Mouse (Mus musculus) midbrain, postnatal 0 days (tissue): Measurements from ENCODE around the gene Smok3c. TPM values are rescaled to one million over a fixed set of nuclear protein-coding genes. Genes with fewer than 3 reads are reported as not detected.
"Not testable (repeated sequence)": the region's sequence is repeated elsewhere in the genome, so short reads cannot be mapped to it uniquely, and the experiment has no call there.

Experiments used
- ATAC-seq: fragments of 200-750 bp; cut with Nextera tagmentation; 2 replicates; pipeline ENCODE4 v1.8.0; 2017; ENCODE audit warnings: moderate number of reproducible peaks, mild to moderate bottlenecking, moderate TSS enrichment, moderate library complexity; ENCODE audit not compliant: low FRiP score
- DNase-seq: peaks from one replicate; pipeline ENCODE4 v3.0.0-alpha.2; 2015; ENCODE audit warnings: low spot score
- H3K27ac ChIP-seq: fragments of 300-500 bp; sonication (generic); 2 replicates; pipeline ENCODE4 v1.5.1; 2014; ENCODE audit warnings: low read depth, mild to moderate bottlenecking, low read length, mixed read lengths
- H3K27me3 ChIP-seq: fragments of 300-500 bp; sonication (generic); 2 replicates; pipeline ENCODE4 v1.6.1; 2014; ENCODE audit warnings: low read length, control low read depth, mixed read lengths; ENCODE audit not compliant: insufficient read depth
- H3K36me3 ChIP-seq: fragments of 300-500 bp; sonication (generic); 2 replicates; pipeline ENCODE4 v1.6.1; 2014; ENCODE audit warnings: low read length, control low read depth, mixed read lengths; ENCODE audit not compliant: insufficient read depth
- H3K4me1 ChIP-seq: fragments of 300-500 bp; sonication (generic); 2 replicates; pipeline ENCODE4 v1.6.1; 2014; ENCODE audit warnings: mild to moderate bottlenecking, control low read depth, antibody characterized with exemption, low read length, mixed read lengths; ENCODE audit not compliant: insufficient read depth
- H3K4me2 ChIP-seq: fragments of 300-500 bp; sonication (generic); 2 replicates; pipeline ENCODE4 v1.6.1; 2014; ENCODE audit warnings: low read depth, mild to moderate bottlenecking, low read length, mixed read lengths; ENCODE audit not compliant: poor library complexity, severe bottlenecking
- H3K4me3 ChIP-seq: fragments of 300-500 bp; sonication (generic); 2 replicates; pipeline ENCODE4 v1.5.1; 2014; ENCODE audit warnings: low read depth, mild to moderate bottlenecking, low read length, moderate library complexity
- H3K9ac ChIP-seq: fragments of 300-500 bp; sonication (generic); replicated peaks from 2 replicates; pipeline ENCODE4 v1.6.1; 2014; ENCODE audit warnings: mild to moderate bottlenecking, low read length, moderate library complexity, mixed read lengths; ENCODE audit not compliant: poor library complexity, severe bottlenecking
- H3K9me3 ChIP-seq: fragments of 300-500 bp; sonication (generic); 2 replicates; pipeline ENCODE4 v1.6.1; 2016; ENCODE audit warnings: low read length, control low read depth
- CTCF ChIP-seq: IDR thresholded peaks from 2 replicates; pipeline ENCODE4 v1.5.1; 2016; ENCODE audit warnings: antibody characterized with exemption, mild to moderate bottlenecking
- WGBS: fragments of 180-500 bp; shearing (Covaris S2); extraction: QIAGEN DNeasy Blood & Tissue Kit; methylation state at CpG from one replicate; pipeline ENCODE4 v1.1.7; 2014; 5-methylcytosine and 5-hydroxymethylcytosine counted together
- polyA plus RNA-seq: library from polyadenylated mRNA; unstranded; fragments of >200 nt; fragmentation: Nextera tagmentation; extraction: Ambion mirVana; gene quantifications from 2 replicates; pipeline ENCODE4 v1.2.1, GENCODE M21; 2015
- total RNA-seq: library from RNA; depleted of rRNA; stranded (reverse); fragments of >200 nt; gene quantifications from 2 replicates; pipeline ENCODE4 v1.2.3, GENCODE M21; 2014; rRNA removed

Smok3c gene
- total and polyA plus RNA-seq, 2 experiments from 2014 or later = not detected

DNA sequence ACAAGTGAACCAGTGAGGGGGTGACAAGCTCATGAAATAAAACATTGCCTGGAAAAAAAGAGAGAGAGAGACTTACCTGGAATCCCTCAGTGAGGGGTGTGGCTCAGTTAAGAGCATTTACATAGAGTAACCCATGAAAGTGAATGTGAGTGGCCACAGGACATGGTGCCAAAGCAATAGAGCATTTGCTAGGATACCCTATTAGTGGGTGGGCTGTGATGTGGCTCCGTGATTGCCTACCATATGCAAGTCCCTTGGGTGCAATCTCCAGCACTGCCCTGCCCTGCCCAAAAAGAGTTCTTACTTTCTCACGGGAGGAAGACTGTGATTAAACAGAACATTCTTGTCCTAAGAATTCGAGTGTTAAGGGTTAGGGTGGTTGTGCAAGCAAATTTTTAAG, 54.1 kb downstream of the Smok3c start:
- Histone ChIP-seq H3K27me3 (no peaks in the 10 kb centered on the region), H3K9ac (no peak overlapping the region), H3K27ac (no peak overlapping the region), H3K4me2 (no peak overlapping the region), H3K4me3 (no peak overlapping the region), H3K9me3 (no peaks in the 10 kb centered on the region), H3K4me1 (no peaks in the 10 kb centered on the region), H3K36me3 (peaks cover 26% of the 10 kb centered on the region)
- DNase-seq (no peak), ATAC-seq (no peak)
- WGBS = 62% methylated on average over 3 of the region's 3 CpGs
- no peak for TF ChIP-seq CTCF

DNA sequence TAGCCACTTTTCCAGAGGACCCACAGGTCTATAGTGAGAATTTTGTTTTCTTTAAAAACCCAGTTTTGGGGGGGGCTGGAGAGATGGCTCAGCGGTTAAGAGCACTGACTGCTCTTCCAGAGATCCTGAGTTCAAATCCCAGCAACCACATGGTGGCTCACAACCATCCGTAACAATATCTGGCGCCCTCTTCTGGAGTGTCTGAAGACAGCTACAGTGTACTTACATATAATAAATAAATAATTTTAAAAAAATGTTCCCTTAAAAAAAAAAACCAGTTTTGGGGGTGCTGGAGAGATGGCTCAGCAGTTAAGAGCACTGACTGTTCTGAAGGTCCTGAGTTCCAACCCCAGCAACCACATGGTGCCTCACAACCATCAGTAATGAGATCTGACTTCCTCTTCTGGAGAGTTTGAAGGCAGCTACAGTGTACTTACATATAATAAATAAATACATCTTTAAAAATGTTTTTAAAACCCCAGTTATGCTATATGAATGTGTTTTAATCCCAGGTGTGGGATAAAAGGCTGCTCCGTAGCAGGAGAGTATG, 56.9 kb downstream of the Smok3c start:
- H3K4me3 ChIP-seq, ATAC-seq, H3K4me2 ChIP-seq, H3K36me3 ChIP-seq, H3K27me3 ChIP-seq, DNase-seq, H3K9me3 ChIP-seq, H3K4me1 ChIP-seq, H3K27ac ChIP-seq, H3K9ac ChIP-seq: not testable (repeated sequence)
- WGBS = 61% methylated on average over 4 of the region's 4 CpGs

Other genes starting within 250 kb of the Smok3c start
- not detected in 2 replicates for gene Pilra, start 216.9 kb upstream of the Smok3c start, total RNA-seq
- 0.09 and 0.29 TPM in 2 replicates for gene Pilra, start 216.9 kb upstream of the Smok3c start, polyA plus RNA-seq
- gene Pilrb1, start 195.1 kb upstream of the Smok3c start, total RNA-seq = not detected in 2 replicates
- not detected in 2 replicates for gene Pilrb1, start 195.1 kb upstream of the Smok3c start, polyA plus RNA-seq
- gene Pilrb2, start 181.4 kb upstream of the Smok3c start, total RNA-seq = not detected in 2 replicates
- gene Pilrb2, start 181.4 kb upstream of the Smok3c start, polyA plus RNA-seq = 0.16 TPM in 1 of 2 replicates, not detected in the other
- not detected in 2 replicates for gene Cyp3a13, start 131.6 kb upstream of the Smok3c start, total RNA-seq
- not detected in 2 replicates for gene Cyp3a13, start 131.6 kb upstream of the Smok3c start, polyA plus RNA-seq
- 2.6 and 3.8 TPM in 2 replicates for gene Gjc3, start 90.1 kb upstream of the Smok3c start, total RNA-seq
- 1.3 and 1.5 TPM in 2 replicates for gene Gjc3, start 90.1 kb upstream of the Smok3c start, polyA plus RNA-seq
- gene Azgp1, start 71.7 kb upstream of the Smok3c start, total RNA-seq = not detected in 2 replicates
- not detected in 2 replicates for gene Azgp1, start 71.7 kb upstream of the Smok3c start, polyA plus RNA-seq
- not detected in 2 replicates for gene Smok3a, start 31.9 kb upstream of the Smok3c start, total RNA-seq
- not detected in 2 replicates for gene Smok3a, start 31.9 kb upstream of the Smok3c start, polyA plus RNA-seq
- not detected in 2 replicates for gene Smok3b, start 31.8 kb upstream of the Smok3c start, total RNA-seq
- not detected in 2 replicates for gene Smok3b, start 31.8 kb upstream of the Smok3c start, polyA plus RNA-seq
- 40.4 and 45.3 TPM in 2 replicates for gene Zkscan1, start 31.9 kb downstream of the Smok3c start, total RNA-seq
- 11.4 and 11.6 TPM in 2 replicates for gene Zkscan1, start 31.9 kb downstream of the Smok3c start, polyA plus RNA-seq
- 20.7 and 22.1 TPM in 2 replicates for gene Zscan21, start 63.7 kb downstream of the Smok3c start, total RNA-seq
- 54.3 and 57.1 TPM in 2 replicates for gene Zscan21, start 63.7 kb downstream of the Smok3c start, polyA plus RNA-seq
- gene Zfp113, start 102.5 kb downstream of the Smok3c start, total RNA-seq = 6.4 and 7.2 TPM in 2 replicates
- gene Zfp113, start 102.5 kb downstream of the Smok3c start, polyA plus RNA-seq = 7.0 and 7.3 TPM in 2 replicates
- gene Cops6, start 107.9 kb downstream of the Smok3c start, total RNA-seq = 50.9 and 54.3 TPM in 2 replicates
- gene Cops6, start 107.9 kb downstream of the Smok3c start, polyA plus RNA-seq = 283 and 299 TPM in 2 replicates
- 60.8 and 62.6 TPM in 2 replicates for gene Ap4m1, start 118.8 kb downstream of the Smok3c start, total RNA-seq
- gene Ap4m1, start 118.8 kb downstream of the Smok3c start, polyA plus RNA-seq = 17.2 and 17.5 TPM in 2 replicates
- 27.8 and 31.0 TPM in 2 replicates for gene Mcm7, start 119.2 kb downstream of the Smok3c start, total RNA-seq
- 37.9 and 39.6 TPM in 2 replicates for gene Mcm7, start 119.2 kb downstream of the Smok3c start, polyA plus RNA-seq
- 61.1 and 90.3 TPM in 2 replicates for gene Taf6, start 134.3 kb downstream of the Smok3c start, total RNA-seq
- gene Taf6, start 134.3 kb downstream of the Smok3c start, polyA plus RNA-seq = 49.0 and 49.8 TPM in 2 replicates
- gene Cnpy4, start 134.3 kb downstream of the Smok3c start, total RNA-seq = 11.7 and 14.0 TPM in 2 replicates
- 21.7 and 21.8 TPM in 2 replicates for gene Cnpy4, start 134.3 kb downstream of the Smok3c start, polyA plus RNA-seq
- 15.6 and 16.2 TPM in 2 replicates for gene Mblac1, start 141.1 kb downstream of the Smok3c start, total RNA-seq
- gene Mblac1, start 141.1 kb downstream of the Smok3c start, polyA plus RNA-seq = 11.2 and 11.9 TPM in 2 replicates
- gene Nxpe5, start 172.7 kb downstream of the Smok3c start, total RNA-seq = not detected in 2 replicates
- gene Nxpe5, start 172.7 kb downstream of the Smok3c start, polyA plus RNA-seq = not detected in 2 replicates
- gene Lamtor4, start 202.3 kb downstream of the Smok3c start, total RNA-seq = 59.1 and 79.6 TPM in 2 replicates
- 99.8 and 104 TPM in 2 replicates for gene Lamtor4, start 202.3 kb downstream of the Smok3c start, polyA plus RNA-seq
- 73.1 and 79.2 TPM in 2 replicates for gene BC037034, start 210.8 kb downstream of the Smok3c start, total RNA-seq
- 15.4 and 17.3 TPM in 2 replicates for gene BC037034, start 210.8 kb downstream of the Smok3c start, polyA plus RNA-seq
- gene Gal3st4, start 219.6 kb downstream of the Smok3c start, total RNA-seq = 0.71 and 1.4 TPM in 2 replicates
- gene Gal3st4, start 219.6 kb downstream of the Smok3c start, polyA plus RNA-seq = 1.7 TPM in 2 replicates
- gene Gm43720, start 226.8 kb downstream of the Smok3c start, total RNA-seq = 0.11 TPM in 1 of 2 replicates, not detected in the other
- 0.05 TPM in 1 of 2 replicates, not detected in the other for gene Gm43720, start 226.8 kb downstream of the Smok3c start, polyA plus RNA-seq
- gene Gpc2, start 226.8 kb downstream of the Smok3c start, total RNA-seq = 134 and 154 TPM in 2 replicates
- 50.5 and 50.7 TPM in 2 replicates for gene Gpc2, start 226.8 kb downstream of the Smok3c start, polyA plus RNA-seq
- gene Stag3, start 227.0 kb downstream of the Smok3c start, total RNA-seq = 22.5 and 33.2 TPM in 2 replicates
- gene Stag3, start 227.0 kb downstream of the Smok3c start, polyA plus RNA-seq = 8.8 and 9.6 TPM in 2 replicates